Mouse (Mus musculus): ENCODE results near the gene Utrn. TPM values are rescaled to one million over a fixed set of nuclear protein-coding genes. Genes with fewer than 3 reads are reported as not detected.

Gene Utrn
- polyA plus RNA-seq, 1 experiment, result 14.9 TPM

DNA sequence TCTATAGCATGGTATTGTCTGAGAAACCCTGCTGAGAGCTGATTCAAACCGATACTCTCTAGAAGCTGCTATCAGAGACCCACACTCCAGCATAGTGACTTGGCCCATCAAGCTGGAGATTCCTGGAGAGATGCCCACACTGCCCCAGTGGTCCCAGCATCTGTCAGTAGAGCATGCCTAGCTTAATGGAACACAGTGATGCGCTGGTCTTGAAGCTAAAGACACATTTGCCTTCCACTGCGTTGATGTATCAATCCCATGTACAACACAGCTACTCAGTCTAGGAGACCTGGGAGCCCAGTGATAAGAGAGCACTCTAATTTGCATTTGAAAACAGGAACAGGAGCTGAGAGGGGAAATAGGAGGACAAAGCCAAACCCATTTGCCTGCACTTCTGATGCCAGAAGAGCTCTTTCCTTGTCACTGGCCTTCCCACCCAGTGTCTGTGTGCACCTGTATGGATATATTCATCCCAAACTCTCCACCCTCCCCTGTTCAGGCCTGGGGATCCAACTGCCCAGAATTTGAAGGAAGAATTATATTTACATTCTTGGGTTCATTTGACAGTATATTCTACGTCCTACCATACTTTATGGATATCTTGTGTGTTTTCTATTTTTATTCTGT is 379.5 kb downstream of the Utrn start:
- no peaks in the 10 kb centered on the region for H3K4me1 ChIP-seq (ENCODE audit: control insufficient read depth, insufficient read depth, insufficient read length)
- H3K36me3 ChIP-seq (ENCODE audit: control insufficient read depth, insufficient read depth, low read length), result peaks cover 3% of the 10 kb centered on the region
- H3K4me3 ChIP-seq (ENCODE audit: extremely low read depth, insufficient read depth, insufficient read length), result no peak overlapping the region
- no peak overlapping the region for H3K27ac ChIP-seq (ENCODE audit: insufficient read depth, low read length)
- WGBS, result 84% methylated on average over 4 of the region's 4 CpGs
- DNase-seq (ENCODE audit: low read depth in 1 of 2, low spot score in 2 of 2), result no peak
- H3K27me3 ChIP-seq (ENCODE audit: control insufficient read depth, insufficient read depth, low read length), result no peaks in the 10 kb centered on the region
- TF ChIP-seq POLR2A (IDR thresholded peaks at IDR 0.05; ENCODE audit: low read depth, low read length), result no peak
- no peak for TF ChIP-seq CTCF (IDR thresholded peaks at IDR 0.05; ENCODE audit: extremely low read depth, insufficient read depth, insufficient read length, insufficient replicate concordance)

DNA sequence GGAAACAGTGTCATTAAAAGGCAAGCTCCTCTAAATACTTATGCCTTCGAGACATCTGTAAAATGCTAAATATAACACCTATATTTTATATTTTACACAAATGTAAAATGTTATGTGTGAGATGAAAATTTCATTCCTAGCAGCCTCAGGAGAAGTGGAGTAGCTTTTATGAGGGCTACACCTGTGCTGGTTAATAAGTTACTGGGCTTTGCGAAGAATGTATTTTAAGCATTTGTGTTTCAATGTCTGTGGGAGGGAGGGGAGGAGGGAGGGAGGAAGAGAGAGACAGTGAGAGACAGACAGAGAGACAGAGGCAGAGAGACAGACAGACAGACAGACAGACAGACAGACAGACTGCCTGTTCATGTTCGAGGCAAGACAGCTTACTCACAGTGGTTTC is 380.6 kb downstream of the Utrn start:
- Histone ChIP-seq H3K4me3 (ENCODE audit: extremely low read depth, insufficient read depth, insufficient read length) (no peak overlapping the region), H3K4me1 (ENCODE audit: control insufficient read depth, insufficient read depth, insufficient read length) (no peaks in the 10 kb centered on the region), H3K36me3 (ENCODE audit: control insufficient read depth, insufficient read depth, low read length) (peaks cover 3% of the 10 kb centered on the region), H3K27me3 (ENCODE audit: control insufficient read depth, insufficient read depth, low read length) (no peaks in the 10 kb centered on the region), H3K27ac (ENCODE audit: insufficient read depth, low read length) (no peak overlapping the region)
- DNase-seq (ENCODE audit: low read depth in 1 of 2, low spot score in 2 of 2), result no peak
- TF ChIP-seq POLR2A (IDR thresholded peaks at IDR 0.05; ENCODE audit: low read depth, low read length) (no peak), CTCF (IDR thresholded peaks at IDR 0.05; ENCODE audit: extremely low read depth, insufficient read depth, insufficient read length, insufficient replicate concordance) (no peak)
- 78% methylated on average over 3 of the region's 3 CpGs for WGBS

- no peak for DNase-seq (ENCODE audit: low read depth in 1 of 2, low spot score in 2 of 2)
- H3K4me1 ChIP-seq (ENCODE audit: control insufficient read depth, insufficient read depth, insufficient read length), result no peaks in the 10 kb centered on the region
- no peak overlapping the region for H3K27ac ChIP-seq (ENCODE audit: insufficient read depth, low read length)
- WGBS, result 94% methylated on average over 5 of the region's 5 CpGs
- TF ChIP-seq CTCF (IDR thresholded peaks at IDR 0.05; ENCODE audit: extremely low read depth, insufficient read depth, insufficient read length, insufficient replicate concordance), result no peak
- no peak for TF ChIP-seq POLR2A (IDR thresholded peaks at IDR 0.05; ENCODE audit: low read depth, low read length)
- peaks cover 3% of the 10 kb centered on the region for H3K36me3 ChIP-seq (ENCODE audit: control insufficient read depth, insufficient read depth, low read length)
- no peaks in the 10 kb centered on the region for H3K27me3 ChIP-seq (ENCODE audit: control insufficient read depth, insufficient read depth, low read length)
- no peak overlapping the region for H3K4me3 ChIP-seq (ENCODE audit: extremely low read depth, insufficient read depth, insufficient read length)
These were observed 381.0 kb downstream of the Utrn start for GRCm38 (mm10) chr10:12488117-12488516.

GRCm38 (mm10) chr10:12483494-12483893 is 385.7 kb downstream of the Utrn start:
- no peaks in the 10 kb centered on the region for H3K4me1 ChIP-seq (ENCODE audit: control insufficient read depth, insufficient read depth, insufficient read length)
- peaks cover 7% of the 10 kb centered on the region for H3K36me3 ChIP-seq (ENCODE audit: control insufficient read depth, insufficient read depth, low read length)
- no peak overlapping the region for H3K4me3 ChIP-seq (ENCODE audit: extremely low read depth, insufficient read depth, insufficient read length)
- no peaks in the 10 kb centered on the region for H3K27me3 ChIP-seq (ENCODE audit: control insufficient read depth, insufficient read depth, low read length)
- 84% methylated on average over 1 of the region's 1 CpGs for WGBS
- no peak overlapping the region for H3K27ac ChIP-seq (ENCODE audit: insufficient read depth, low read length)
- no peak for TF ChIP-seq CTCF (IDR thresholded peaks at IDR 0.05; ENCODE audit: extremely low read depth, insufficient read depth, insufficient read length, insufficient replicate concordance)
- TF ChIP-seq POLR2A (IDR thresholded peaks at IDR 0.05; ENCODE audit: low read depth, low read length), result no peak
- no peak for DNase-seq (ENCODE audit: low read depth in 1 of 2, low spot score in 2 of 2)

DNA sequence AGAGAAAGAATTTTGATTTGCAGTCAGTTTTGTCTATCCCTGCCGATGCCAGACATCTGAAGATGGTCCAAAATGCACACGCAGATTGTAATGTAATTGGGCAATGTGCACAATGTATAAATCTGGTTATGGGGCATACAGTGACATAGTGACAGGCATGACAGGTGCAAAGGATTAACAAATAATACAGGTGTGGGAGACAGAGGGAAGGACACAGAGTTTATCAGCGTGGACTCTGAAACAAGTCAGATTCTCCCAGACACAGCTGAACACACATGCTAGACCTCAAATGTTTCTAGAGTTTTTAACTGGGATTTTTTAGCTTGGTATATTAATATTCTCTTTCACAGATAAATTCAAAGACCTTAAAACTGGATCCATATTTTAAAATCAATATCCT is 386.2 kb downstream of the Utrn start:
- TF ChIP-seq CTCF (IDR thresholded peaks at IDR 0.05; ENCODE audit: extremely low read depth, insufficient read depth, insufficient read length, insufficient replicate concordance) (no peak), POLR2A (IDR thresholded peaks at IDR 0.05; ENCODE audit: low read depth, low read length) (no peak)
- Histone ChIP-seq H3K4me1 (ENCODE audit: control insufficient read depth, insufficient read depth, insufficient read length) (no peaks in the 10 kb centered on the region), H3K27me3 (ENCODE audit: control insufficient read depth, insufficient read depth, low read length) (no peaks in the 10 kb centered on the region), H3K36me3 (ENCODE audit: control insufficient read depth, insufficient read depth, low read length) (peaks cover 7% of the 10 kb centered on the region), H3K27ac (ENCODE audit: insufficient read depth, low read length) (no peak overlapping the region), H3K4me3 (ENCODE audit: extremely low read depth, insufficient read depth, insufficient read length) (no peak overlapping the region)
- WGBS, result 90% methylated on average over 3 of the region's 3 CpGs
- DNase-seq (ENCODE audit: low read depth in 1 of 2, low spot score in 2 of 2), result no peak

GRCm38 (mm10) chr10:12474850-12475621 is 394.1 kb downstream of the Utrn start:
- H3K27ac ChIP-seq (ENCODE audit: insufficient read depth, low read length), result no peak overlapping the region
- H3K36me3 ChIP-seq (ENCODE audit: control insufficient read depth, insufficient read depth, low read length), result peaks cover 2% of the 10 kb centered on the region; the same call in 1 of the 2 replicates
- no peak overlapping the region for H3K4me3 ChIP-seq (ENCODE audit: extremely low read depth, insufficient read depth, insufficient read length)
- DNase-seq (ENCODE audit: low read depth in 1 of 2, low spot score in 2 of 2), result no peak
- no peaks in the 10 kb centered on the region for H3K4me1 ChIP-seq (ENCODE audit: control insufficient read depth, insufficient read depth, insufficient read length)
- no peaks in the 10 kb centered on the region for H3K27me3 ChIP-seq (ENCODE audit: control insufficient read depth, insufficient read depth, low read length)
- TF ChIP-seq CTCF (IDR thresholded peaks at IDR 0.05; ENCODE audit: extremely low read depth, insufficient read depth, insufficient read length, insufficient replicate concordance), result no peak
- WGBS, result 94% methylated on average over 14 of the region's 14 CpGs

All from spleen, adult 2 months (tissue).